Mouse (Mus musculus) gastrocnemius, postnatal 14 days (tissue): ENCODE results near the gene Sema3c. TPM values are rescaled to one million over a fixed set of nuclear protein-coding genes. Genes with fewer than 3 reads are reported as not detected.

Source experiments
- DNase-seq: peaks from one replicate; pipeline ENCODE4 v3.0.0; 2021; ENCODE audit warnings: mixed read lengths
- intact Hi-C: fragments of 180-260 bp; cut with DNase I; formaldehyde crosslinking; loops from one replicate; pipeline ENCODE4 v1.15.1; 2025; ENCODE audit warnings: low total_unique reads
- total RNA-seq, 2 experiments: library from RNA; stranded (reverse); gene quantifications; 2 replicates each; pipeline ENCODE4 v1.2.3; 2021

Gene Sema3c
- total RNA-seq, 2 experiments from 2014 or later, result 63.4 to 96.1 TPM

DNA sequence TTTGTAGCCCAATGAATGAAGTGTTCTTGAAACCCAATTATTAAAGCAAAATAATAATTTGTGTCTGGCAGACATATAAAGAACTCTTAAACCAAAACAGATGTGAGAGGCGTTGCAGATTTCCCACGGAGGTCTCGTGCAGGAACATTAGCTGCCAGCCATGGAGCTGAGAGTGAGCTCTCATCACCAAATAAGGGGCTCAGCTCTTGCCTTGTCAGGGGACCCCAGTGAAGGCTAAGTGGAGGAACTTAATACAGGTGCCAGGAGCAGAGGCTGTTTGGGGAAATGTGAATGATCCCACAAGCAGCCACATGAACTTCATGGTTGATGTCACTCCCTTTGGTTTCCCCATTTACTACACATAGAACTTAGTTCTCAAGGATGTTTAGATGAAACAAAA, 55.5 kb downstream of the Sema3c start:
- intact Hi-C loops, result no loop called here
- no peak for DNase-seq

DNA sequence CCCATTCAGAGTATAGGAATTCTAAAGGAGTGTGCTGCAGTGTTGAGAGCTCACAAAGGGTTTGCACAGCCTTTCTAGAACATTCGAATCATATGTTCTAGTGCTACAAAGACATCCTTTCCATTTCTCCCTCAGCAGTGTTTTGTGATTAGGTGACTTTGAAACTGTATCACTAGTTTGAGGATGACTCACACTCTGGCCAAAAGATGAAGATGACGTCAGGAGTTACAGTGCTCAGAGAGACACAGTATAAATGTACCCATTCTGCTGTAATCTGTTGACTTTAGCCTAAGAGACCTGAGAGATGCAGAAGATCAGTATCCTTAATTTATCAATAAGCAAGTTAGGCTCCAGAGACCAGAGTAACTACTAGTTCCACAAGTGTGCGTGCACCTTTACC, 65.4 kb downstream of the Sema3c start:
- intact Hi-C loops, result no loop called here
- DNase-seq, result no peak

DNA sequence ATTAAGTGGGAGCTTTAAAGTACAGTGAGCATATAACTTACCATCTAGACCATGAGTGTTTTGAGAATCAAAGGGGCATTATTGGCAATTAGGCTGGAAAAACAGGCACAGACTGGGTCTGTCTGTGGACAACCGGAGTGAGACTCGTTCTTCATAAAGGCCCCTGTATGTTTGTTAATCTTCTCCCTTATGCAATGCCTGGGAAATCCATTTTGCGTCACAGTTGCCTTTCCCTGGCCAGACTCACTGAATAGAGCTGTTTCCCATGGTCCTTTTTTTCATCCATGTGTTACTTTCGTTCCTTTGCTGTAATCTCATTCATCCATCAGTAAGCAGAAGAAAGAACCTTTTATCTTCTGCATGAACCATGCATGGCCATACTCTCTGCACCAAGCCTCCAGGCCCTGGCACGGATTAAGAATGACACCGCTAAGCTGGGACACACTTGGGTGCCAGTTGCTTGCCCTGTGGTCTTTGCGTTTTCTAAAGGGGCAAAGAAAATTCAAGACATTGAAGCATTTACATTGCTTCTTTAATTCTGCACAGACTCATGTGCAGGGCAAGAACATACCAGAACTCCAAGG, 73.7 kb downstream of the Sema3c start:
- no peak for DNase-seq
- intact Hi-C loops, result no loop called here

DNA sequence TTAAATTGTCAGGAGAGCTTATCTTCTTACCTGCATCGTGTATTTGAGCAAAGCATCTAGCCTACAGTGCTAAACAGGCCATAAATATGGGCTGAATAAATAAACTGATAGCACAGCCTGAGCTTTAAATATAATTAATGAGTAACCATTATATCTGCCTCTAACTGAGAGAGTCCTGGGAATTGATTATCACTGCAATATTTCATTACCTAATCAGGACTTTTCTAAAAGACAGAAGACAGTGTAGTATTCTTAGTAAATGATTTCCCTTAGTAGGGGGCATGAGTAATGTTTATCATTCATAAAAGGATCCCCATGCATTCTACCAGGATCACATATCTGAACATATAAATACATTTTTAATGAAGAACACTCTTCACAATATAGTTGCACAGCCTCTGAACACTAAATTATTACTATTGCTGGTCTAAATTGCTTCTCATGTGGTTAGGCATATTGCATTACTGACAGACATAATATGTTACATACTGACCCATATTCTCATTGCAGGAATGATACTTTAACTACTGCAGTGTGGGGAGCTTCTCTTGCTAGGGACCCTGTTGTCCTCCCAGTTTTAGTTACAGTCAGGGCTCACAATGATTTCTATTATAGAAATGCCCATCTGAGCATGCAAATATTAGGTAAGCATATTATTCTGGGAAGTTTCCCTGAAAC, 74.9 kb downstream of the Sema3c start:
- intact Hi-C loops, result no loop called here
- DNase-seq, result no peak

DNA sequence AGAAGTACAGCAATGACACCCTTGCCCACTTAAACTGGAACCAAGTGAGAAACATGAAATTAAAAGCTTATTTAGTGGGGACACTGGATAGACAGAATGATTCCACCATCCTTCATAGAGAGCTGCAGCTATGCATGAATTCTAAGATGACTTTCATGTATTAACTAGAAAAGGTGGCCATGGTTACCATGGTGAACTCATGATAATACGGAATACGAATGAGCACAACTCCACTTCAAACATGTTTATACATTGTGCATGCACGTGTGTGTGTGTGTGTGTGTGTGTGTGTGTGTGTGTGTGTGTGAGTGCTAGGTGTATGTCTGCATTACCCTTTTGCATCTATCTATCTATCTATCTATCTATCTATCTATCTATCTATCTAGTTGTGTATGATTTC, 87.1 kb downstream of the Sema3c start:
- intact Hi-C loops, result no loop called here
- DNase-seq, result no peak

DNA sequence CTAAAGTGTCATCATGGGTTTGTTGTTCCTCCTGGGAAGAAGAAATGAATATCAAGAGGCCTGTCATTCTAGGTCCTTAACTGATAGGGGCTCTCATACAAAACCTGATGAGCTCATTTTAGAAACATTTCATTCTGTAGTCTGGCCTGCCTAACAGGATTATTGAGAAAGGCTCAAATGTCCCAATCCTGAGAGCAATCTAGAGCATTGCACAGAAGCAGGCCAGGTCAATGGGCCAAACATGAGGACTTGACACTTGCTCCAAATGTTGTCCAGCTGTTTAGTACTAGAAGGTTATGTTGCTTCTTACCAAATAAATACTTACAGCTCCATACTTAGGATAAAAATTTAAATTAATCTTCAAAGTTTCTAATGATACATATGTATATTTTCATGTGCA, 97.3 kb downstream of the Sema3c start:
- intact Hi-C loops, result no loop called here
- no peak for DNase-seq

DNA sequence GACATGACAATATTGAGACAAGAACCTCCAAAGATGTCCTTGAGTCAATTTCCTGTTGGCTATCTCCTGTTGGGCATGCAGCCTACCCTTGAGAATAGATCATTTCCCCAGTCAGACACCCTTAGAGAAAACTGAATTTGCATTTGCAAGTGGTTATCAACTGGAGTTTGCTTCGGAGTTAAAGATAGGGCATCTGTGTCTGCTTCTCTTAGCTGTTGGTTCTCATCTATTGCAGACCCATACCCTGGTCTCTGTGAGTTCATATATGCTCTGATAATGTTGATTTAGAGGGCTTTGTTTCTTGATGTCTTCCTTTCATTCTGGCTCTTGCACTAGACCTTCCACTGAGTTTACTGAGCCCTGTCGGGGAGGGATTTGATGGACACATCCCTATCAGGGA, 106.8 kb downstream of the Sema3c start:
- intact Hi-C loops, result no loop called here
- no peak for DNase-seq

DNA sequence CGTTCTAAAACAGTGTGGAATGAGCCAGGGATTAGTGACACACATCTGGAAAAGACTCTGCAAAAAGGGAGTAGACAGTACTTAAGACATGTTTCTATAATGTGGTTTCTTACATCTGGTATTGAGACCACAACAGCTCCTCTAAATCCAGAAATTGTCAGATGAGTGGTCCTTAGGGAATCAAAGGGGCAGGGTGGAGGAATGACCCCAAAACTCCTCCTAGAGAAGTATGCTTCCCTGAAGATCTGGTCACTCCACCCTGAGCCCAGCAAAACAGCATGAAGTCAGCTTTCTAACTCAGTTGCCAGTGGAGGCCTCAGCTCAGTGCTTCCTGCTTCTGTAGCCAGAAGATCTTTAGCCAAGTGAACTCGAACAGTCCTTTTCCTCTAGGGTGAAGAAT, 115.0 kb downstream of the Sema3c start:
- peak; percentile 31 for DNase-seq
- intact Hi-C loops, result no loop called here

DNA sequence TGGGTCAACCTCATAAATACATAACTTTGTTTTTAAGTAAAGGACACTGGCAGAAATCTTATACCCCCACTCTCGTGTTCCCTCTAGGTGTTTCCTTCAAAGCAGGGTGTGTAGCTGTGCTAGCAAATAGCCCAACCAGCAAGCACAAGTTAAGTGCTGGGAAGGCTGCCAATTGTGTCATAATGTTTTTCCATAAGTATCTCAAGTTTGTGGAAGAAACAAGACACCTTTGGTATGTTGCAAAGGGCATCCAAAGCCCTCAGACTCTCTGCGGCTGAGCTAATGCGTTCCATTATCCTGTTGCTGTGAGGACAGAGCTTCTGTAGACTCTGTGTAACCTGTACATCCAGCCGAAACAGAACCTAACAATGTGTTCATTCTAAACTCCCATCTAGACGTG, 115.5 kb downstream of the Sema3c start:
- intact Hi-C loops, result no loop called here
- peak; percentile 35 for DNase-seq

DNA sequence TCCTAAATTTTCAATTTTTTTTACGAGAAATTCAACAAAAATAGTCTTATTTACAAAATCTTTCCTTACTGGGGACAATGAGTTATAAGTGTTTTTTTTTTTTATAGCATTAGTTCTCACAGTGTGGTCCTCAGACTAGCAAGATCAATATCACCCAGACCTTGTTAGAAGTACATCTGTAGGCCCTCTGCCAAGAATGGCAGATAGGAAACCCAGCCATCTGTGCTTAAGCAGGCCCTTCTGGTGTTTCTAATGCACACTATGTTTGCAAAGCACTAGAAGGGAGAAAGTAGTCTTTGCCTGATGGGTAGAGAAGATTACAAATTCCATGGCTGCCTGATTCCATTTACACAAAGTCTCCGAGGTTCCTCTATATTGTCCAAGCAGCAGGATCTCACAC, 121.3 kb downstream of the Sema3c start:
- no peak for DNase-seq
- intact Hi-C loops, result no loop called here

DNA sequence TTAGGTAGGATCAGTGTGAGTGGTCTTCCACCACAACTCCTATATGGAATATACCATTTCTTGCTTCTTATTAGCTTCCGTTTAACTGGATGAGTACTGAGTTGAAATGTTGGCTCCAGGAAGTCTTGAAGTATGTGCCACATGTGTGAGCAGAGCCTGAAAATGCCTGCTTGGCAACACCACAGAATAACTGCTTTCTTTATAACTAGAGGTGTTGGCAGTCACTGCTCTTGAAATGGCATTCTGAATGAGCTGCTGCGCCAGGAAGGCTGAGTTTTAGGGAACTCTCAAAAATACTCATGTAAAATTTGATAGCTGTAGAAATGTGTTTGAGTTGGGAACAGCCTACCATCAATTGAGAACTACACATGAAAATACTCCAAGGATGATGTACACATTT, 124.8 kb downstream of the Sema3c start:
- no peak for DNase-seq
- intact Hi-C loops, result no loop called here

DNA sequence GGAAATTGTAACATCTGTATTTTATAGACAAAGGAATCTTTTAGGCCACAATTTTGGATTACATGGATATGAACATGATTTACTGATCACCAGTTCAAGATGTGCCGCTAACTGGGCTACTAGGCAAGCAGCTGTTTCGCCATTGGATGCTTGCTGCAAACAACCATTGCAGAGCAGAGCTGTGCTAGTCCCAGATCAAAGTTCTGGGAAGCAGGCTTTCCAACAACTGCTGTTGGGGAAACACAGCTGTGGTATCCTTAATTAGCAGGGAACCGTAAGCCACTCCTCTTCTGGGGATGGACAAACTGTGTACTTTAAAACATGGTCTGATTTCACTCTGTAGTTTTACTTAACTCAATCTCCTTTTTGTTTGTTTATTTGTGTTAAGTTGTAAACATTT, 130.1 kb downstream of the Sema3c start:
- intact Hi-C loops, result no loop called here
- DNase-seq, result no peak

DNA sequence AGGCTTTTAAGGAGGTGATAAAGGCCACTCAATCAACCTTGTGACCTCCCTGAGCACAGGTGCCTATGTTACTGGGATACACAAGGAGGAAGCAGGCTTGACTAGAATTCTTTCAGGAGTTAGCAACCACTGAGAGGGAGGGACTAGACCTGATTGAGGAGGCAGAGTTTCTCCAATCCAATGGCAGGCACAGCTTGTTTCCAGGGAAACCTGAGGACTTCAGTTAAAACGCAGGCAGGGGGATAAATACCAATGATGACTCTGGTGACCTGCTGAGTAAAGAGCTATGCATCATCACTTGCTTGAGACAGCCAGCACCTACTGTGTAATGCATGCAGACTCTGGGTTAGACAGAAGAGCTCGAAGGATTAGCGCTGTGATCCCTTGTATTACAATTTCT, 133.0 kb downstream of the Sema3c start:
- no peak for DNase-seq
- intact Hi-C loops, result no loop called here

DNA sequence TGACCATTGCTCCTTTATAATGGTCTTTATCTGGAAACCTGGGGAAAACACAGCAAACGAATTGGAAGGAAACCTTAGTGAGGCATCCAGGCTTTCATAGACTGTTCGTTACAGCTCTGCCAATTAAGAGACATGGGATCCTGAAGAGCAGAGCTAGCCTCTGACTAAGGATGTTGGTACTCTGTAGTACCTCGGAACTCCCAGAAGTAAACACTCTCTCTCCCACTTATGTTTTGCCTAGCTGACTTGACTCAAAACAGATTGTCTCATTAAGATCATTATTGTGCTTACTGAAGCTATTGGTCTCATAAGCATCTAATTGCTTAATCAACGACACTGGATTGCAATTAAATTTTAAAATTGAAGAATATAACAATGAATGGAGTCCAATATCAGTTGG, 138.3 kb downstream of the Sema3c start:
- intact Hi-C loops, result no loop called here
- no peak for DNase-seq

DNA sequence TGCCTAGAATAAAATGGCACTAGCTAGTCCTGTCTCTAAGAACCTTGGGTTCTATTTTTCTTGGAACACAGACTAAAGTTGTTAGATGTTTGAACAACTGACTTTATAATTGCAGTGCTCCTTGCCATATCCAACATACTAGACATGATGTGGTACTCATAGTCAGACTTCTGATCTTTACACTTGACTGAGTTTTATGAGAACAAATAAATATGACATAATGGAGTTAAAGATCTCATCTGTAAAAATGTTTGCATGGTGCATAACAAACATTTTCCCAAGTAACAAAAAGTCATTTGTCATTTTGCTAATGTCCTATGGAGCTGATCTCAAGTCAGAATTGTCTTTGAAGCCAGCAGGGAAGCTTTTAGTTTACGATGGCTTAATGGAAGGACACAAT, 141.1 kb downstream of the Sema3c start:
- intact Hi-C loops, result no loop called here
- no peak for DNase-seq

DNA sequence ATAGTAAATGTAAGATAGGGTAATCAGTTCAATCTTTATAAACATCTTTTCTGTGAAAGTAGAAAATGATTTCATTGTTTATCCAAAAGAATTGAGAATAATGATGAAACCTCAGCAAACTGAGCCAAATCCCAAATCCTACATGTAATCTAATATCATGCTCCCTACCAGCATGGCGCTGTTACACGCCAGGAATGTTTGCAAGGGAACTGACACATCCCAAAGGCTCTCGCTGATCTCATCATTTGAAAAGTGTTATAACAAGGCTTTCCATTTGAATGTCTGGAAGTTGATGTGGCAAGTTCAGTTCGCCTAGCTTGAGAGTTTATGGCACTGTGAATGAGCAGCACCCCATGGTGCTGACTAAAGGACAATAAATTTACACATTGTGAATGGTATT, 145.9 kb downstream of the Sema3c start:
- intact Hi-C loops, result no loop called here
- peak; percentile 27 for DNase-seq

DNA sequence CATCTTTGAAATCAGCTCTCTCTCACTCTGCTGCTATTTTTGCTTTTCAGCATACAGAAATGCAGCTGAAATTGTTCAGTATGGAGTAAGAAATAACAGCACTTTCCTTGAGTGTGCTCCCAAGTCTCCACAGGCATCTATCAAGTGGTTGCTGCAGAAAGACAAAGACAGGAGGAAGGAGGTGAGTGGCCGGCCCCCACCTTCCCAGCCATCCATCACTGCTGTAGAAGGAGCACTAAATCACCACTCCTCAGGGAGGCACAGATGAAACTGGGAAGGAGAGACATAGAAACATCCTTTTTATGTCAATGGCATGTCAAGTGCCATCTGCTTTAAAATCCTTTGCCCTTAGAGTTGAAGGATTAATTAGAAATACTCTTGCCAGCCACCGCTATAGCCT, 149.9 kb downstream of the Sema3c start:
- intact Hi-C loops, result no loop called here
- DNase-seq, result no peak

DNA sequence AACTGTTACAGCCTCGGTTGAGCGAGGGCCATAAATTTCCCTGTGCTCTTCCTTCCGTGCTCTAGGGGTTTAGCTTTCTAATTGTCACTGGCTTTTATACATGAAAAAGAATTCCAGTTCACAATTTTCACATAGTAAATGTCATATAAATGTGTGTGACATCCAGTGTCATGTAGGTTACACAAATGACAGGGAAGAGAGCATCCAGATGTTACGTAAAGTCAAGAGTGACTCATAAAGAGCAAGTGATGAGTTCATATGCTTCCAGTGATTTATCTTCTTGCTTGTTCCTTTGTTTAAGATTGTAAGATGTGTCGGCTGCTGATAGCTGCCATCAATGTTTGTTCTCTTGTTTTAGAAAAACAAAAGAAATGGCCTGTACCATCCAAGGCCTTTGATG, 154.0 kb downstream of the Sema3c start:
- intact Hi-C loops, result no loop called here
- DNase-seq, result no peak

DNA sequence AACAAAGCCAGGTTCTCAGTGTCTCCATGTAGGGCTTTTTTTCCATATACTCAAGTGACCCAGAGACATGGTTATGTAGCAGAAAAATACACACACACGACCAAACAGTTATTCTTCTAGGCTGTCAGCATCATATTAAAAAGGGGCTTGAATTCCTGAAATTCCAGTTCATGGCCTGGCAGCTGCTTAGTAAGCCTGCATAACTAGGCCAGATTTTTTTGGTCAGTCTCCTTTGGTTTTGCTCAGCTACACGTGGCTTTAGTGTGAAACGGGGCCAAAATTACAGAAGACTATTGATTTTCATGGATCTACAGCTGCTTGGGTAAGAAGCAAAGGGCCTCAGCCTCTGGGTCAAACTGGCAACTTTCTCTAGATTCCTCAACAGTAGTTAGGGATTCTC, 165.7 kb downstream of the Sema3c start:
- DNase-seq, result no peak
- intact Hi-C loops, result no loop called here

DNA sequence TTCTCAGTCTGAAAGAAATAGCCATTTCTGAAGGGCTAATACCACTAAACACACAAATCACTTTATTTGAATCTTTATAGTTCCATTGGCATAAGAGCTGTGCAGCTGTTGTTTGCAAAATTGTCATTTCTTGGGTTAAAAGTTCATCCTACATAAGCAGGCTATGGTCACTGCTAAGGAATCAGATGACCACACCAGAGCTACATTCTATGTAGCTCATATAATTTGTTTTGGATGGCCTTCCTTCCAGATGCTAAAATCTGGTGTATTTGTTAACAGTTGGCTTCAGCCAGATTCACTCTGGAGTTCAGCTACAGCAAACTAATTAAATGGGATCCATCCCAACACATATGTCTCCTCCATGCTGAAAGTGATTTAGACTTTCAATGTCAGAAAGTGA, 172.4 kb downstream of the Sema3c start:
- DNase-seq, result no peak
- intact Hi-C loops, result no loop called here

DNA sequence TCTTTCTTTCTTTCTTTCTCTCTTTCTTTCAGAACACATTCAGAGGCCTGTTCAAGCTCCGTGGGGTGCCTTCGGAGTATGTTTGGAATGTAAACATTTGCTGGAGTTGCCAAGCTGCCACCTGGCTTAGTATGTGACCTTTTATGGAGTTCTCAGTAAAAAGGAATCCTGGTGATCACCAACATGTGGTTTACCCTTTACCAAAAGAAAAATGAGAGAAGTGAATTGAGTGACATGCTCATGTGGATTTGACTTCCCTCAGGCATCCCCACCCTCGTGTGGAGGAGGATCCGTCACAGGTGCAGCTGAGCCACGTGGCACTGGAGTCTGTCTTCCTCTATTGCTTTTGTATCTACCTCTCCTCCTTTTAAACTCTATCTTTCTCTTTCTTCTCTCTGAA, 173.1 kb downstream of the Sema3c start:
- no peak for DNase-seq
- intact Hi-C loops, result no loop called here

DNA sequence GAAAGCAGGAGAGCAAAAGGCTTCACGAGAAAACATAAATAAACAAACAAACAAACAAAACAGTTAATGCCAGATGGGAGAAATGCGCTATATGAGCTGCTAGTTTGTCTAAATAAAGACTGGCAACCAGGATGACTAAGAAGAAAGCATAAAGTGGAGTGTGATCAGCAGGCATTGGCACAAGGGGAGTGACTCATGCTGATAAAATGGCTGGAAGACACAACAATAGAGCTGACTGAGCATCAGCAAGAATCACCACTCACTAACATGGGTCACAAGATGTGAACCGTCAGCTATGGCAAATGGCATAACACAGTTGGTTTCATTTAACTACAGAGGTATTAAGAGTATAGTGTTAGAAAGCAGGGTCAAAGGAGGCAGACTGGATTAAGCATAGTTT, 174.2 kb downstream of the Sema3c start:
- no peak for DNase-seq
- intact Hi-C loops, result no loop called here
